ENCODE assay signal across 17 mouse cellular contexts in the genomic region with DNA sequence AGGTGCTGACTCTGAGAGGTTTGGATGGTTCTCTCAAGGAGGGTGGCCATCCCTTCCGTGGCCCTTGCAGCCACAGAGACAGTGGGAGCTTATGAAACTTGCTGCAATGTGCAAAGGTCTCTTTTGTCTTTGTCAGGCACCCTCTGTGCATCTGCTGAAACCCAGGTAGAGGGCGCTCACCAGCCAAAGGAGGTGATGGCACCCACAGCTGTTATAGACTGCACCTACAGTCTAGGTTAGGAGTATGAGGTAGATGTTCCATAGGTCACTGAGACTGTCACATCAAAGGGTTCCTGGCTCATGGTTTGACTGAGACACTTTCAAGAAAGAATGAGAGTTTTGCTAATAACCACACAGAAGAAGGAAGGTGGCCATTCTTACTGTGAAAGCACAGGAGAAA. TPM values are rescaled to one million over a fixed set of nuclear protein-coding genes. Genes with fewer than 3 reads are reported as not detected.
DNase-seq lines count a peak whose midpoint lies in the region; TF ChIP-seq lines count a peak whose summit lies in the region.
"Had no signal": no experiment of that assay in that cellular context is flagged by ENCODE, and none has a peak within 500 bp of the region (broad histone marks: within the 10 kb centered on the region; RNA-seq: fewer than 3 reads in every experiment).

No protein-coding gene starts in this region.

- 52% methylated on average over 2 of the region's 2 CpGs for WGBS in lung, adult 2 months
- WGBS in bone marrow, adult 2 months: 48% methylated on average over 2 of the region's 2 CpGs

- no peaks in the 10 kb centered on the region for H3K4me1 ChIP-seq in lung, adult 2 months (ENCODE audit: control insufficient read depth, insufficient read depth, low read length)
- H3K4me1 ChIP-seq in E14TG2a.4 (replicated peaks; ENCODE audit: low read depth, low read length): peaks cover 14% of the 10 kb centered on the region
- H3K4me1 ChIP-seq in bone marrow, adult 2 months (ENCODE audit: control insufficient read depth, insufficient read depth, low read length): no peaks in the 10 kb centered on the region; the same call in 1 of the 2 replicates
- H3K4me1 ChIP-seq: stomach, embryonic 15.5 days had no signal

- TF ChIP-seq CTCF in lung, adult 2 months (IDR thresholded peaks at IDR 0.05; ENCODE audit: insufficient read depth, low read length): no peak
- TF ChIP-seq CTCF in E14TG2a.4 (conservative IDR thresholded peaks at IDR 0.05; ENCODE audit: low read length): peak; percentile 44
- peak; percentile 11; the same call in 1 of the 2 replicates for TF ChIP-seq CTCF in bone marrow, adult 2 months (IDR thresholded peaks at IDR 0.05; ENCODE audit: control insufficient read depth, insufficient read depth, low read length)

- DNase-seq in lung, postnatal 25 days (ENCODE audit: low spot score): peak; percentile 29
- no peak for DNase-seq in lung, adult 2 months
- peak; percentile 24 for DNase-seq in naive thymus-derived CD4-positive, alpha-beta T cell, adult 2 months (ENCODE audit: low read depth)
- DNase-seq in embryo, embryonic 10.5 days (ENCODE audit: low spot score): no peak
- no peak for DNase-seq in heart, postnatal 4 days
- DNase-seq in layer of hippocampus, adult 9-10 months (ENCODE audit: low spot score): no peak

- H3K4me3 ChIP-seq in lung, adult 2 months (replicated peaks; ENCODE audit: extremely low read depth, low read depth, low read length): no peak overlapping the region
- no peak overlapping the region for H3K4me3 ChIP-seq in E14TG2a.4 (replicated peaks; ENCODE audit: low read length)
- no peak overlapping the region for H3K4me3 ChIP-seq in bone marrow, adult 2 months (replicated peaks; ENCODE audit: control insufficient read depth, low read depth, low read length)
- H3K4me3 ChIP-seq: lung, embryonic 15.5 days; stomach, embryonic 15.5 days had no signal

- H3K9me3 ChIP-seq in E14TG2a.4 (ENCODE audit: low read length): no peaks in the 10 kb centered on the region
- H3K9me3 ChIP-seq: lung, embryonic 15.5 days; stomach, embryonic 15.5 days had no signal

- no peaks in the 10 kb centered on the region for H3K36me3 ChIP-seq in E14TG2a.4 (ENCODE audit: insufficient read depth, low read length)
- H3K36me3 ChIP-seq: lung, embryonic 15.5 days; stomach, embryonic 15.5 days had no signal

- no peak for TF ChIP-seq POLR2A in lung, adult 2 months (IDR thresholded peaks at IDR 0.05; ENCODE audit: borderline replicate concordance, extremely low read depth, low read depth, low read length)
- TF ChIP-seq POLR2A in bone marrow, adult 2 months (IDR thresholded peaks at IDR 0.05; ENCODE audit: borderline replicate concordance, control insufficient read depth, low read depth, low read length): no peak

- H3K27ac ChIP-seq in bone marrow, adult 2 months (ENCODE audit: control insufficient read depth, insufficient read depth, low read depth, low read length, poor library complexity): no peak overlapping the region
- H3K27ac ChIP-seq: lung, embryonic 15.5 days; stomach, embryonic 15.5 days had no signal

- H3K27me3 ChIP-seq in E14TG2a.4 (ENCODE audit: insufficient read depth, low read length): 0 out of 2 replicates have a peak, but pooled peaks cover 4% of the 10 kb centered on the region
- H3K27me3 ChIP-seq: lung, embryonic 15.5 days; stomach, embryonic 15.5 days had no signal

RNA-seq across cellular contexts. Expression of gene Prss30, which starts 11.6 kb away (rescaled TPM):
- polyA plus RNA-seq in lung, adult 2 months (2012; rRNA removed): 1.5 and 2.7 TPM in 2 replicates
- 6.8 TPM in 1 of 2 replicates, not detected in the other for polyA plus RNA-seq in bone marrow, adult 2 months (2011; ENCODE audit: insufficient read depth, insufficient read length, low replicate concordance, missing spikeins)
- not detected for total RNA-seq in heart, postnatal 4 days (2021)
- total RNA-seq: heart, adult 8-10 months; heart, postnatal 36 days; neutrophil, adult 5-6 weeks had no signal
- polyA plus RNA-seq: limb, embryonic 11.5 days had no signal

RNA-seq across cellular contexts. Expression of gene Sbpl, which starts 13.7 kb away (rescaled TPM):
- polyA plus RNA-seq in lung, adult 2 months (2012; rRNA removed): not detected in 2 replicates
- polyA plus RNA-seq in bone marrow, adult 2 months (2011; ENCODE audit: insufficient read depth, insufficient read length, low replicate concordance, missing spikeins): not detected in 2 replicates
- total RNA-seq in heart, postnatal 4 days (2021): not detected
- total RNA-seq: adrenal gland, adult 8-10 months; heart, adult 8-10 months; heart, postnatal 36 days; layer of hippocampus, adult 8-10 months; neutrophil, adult 5-6 weeks had no signal
- polyA plus RNA-seq: cerebellum, adult 2 months; limb, embryonic 11.5 days; lung, embryonic 15.5 days; stomach, embryonic 15.5 days had no signal

RNA-seq across cellular contexts. Expression of gene Sbp, which starts 27.3 kb away (rescaled TPM):
- polyA plus RNA-seq in lung, adult 2 months (2012; rRNA removed): not detected in 2 replicates
- polyA plus RNA-seq in bone marrow, adult 2 months (2011; ENCODE audit: insufficient read depth, insufficient read length, low replicate concordance, missing spikeins): not detected in 2 replicates
- not detected for total RNA-seq in heart, postnatal 4 days (2021)
- total RNA-seq: adrenal gland, adult 8-10 months; heart, adult 8-10 months; heart, postnatal 36 days; layer of hippocampus, adult 8-10 months; neutrophil, adult 5-6 weeks had no signal
- polyA plus RNA-seq: cerebellum, adult 2 months; limb, embryonic 11.5 days; lung, embryonic 15.5 days; stomach, embryonic 15.5 days had no signal

RNA-seq across cellular contexts. Expression of gene Prss22, which starts 29.1 kb away (rescaled TPM):
- polyA plus RNA-seq in lung, adult 2 months (2012; rRNA removed): 0.11 and 0.96 TPM in 2 replicates
- not detected in 2 replicates for polyA plus RNA-seq in bone marrow, adult 2 months (2011; ENCODE audit: insufficient read depth, insufficient read length, low replicate concordance, missing spikeins)
- total RNA-seq in heart, postnatal 4 days (2021): not detected
- total RNA-seq: adrenal gland, adult 8-10 months; heart, adult 8-10 months; heart, postnatal 36 days had no signal
- polyA plus RNA-seq: cerebellum, adult 2 months had no signal

RNA-seq across cellular contexts. Expression of gene Dcpp3, which starts 51.5 kb away (rescaled TPM):
- not detected in 2 replicates for polyA plus RNA-seq in lung, adult 2 months (2012; rRNA removed)
- polyA plus RNA-seq in bone marrow, adult 2 months (2011; ENCODE audit: insufficient read depth, insufficient read length, low replicate concordance, missing spikeins): not detected in 2 replicates
- total RNA-seq in heart, postnatal 4 days (2021): not detected
- total RNA-seq: adrenal gland, adult 8-10 months; heart, adult 8-10 months; heart, postnatal 36 days; layer of hippocampus, adult 8-10 months; neutrophil, adult 5-6 weeks had no signal
- polyA plus RNA-seq: cerebellum, adult 2 months; limb, embryonic 11.5 days; stomach, embryonic 15.5 days had no signal

Comparison
In these comparisons a context has a peak if more than half of its experiments do, and no peak if none do; other contexts are left out.
1. DNase-seq: peak in lung, postnatal 25 days (single experiment) and naive thymus-derived CD4-positive, alpha-beta T cell, adult 2 months (single experiment); none in lung, adult 2 months (single experiment), embryo, embryonic 10.5 days (single experiment), heart, postnatal 4 days (single experiment) and layer of hippocampus, adult 9-10 months (single experiment).